Mouse (Mus musculus) brain, embryonic 14.5 days (tissue): Measurements from ENCODE around the gene Antxr2. TPM values are rescaled to one million over a fixed set of nuclear protein-coding genes. Genes with fewer than 3 reads are reported as not detected.

Source experiments
- DNase-seq: peaks from one replicate; pipeline ENCODE4 v3.0.0-alpha.2; 2011; ENCODE audit warnings: low read depth
- CTCF ChIP-seq: fragments of 200-500 bp; IDR thresholded peaks from 2 replicates; pipeline ENCODE4 v1.5.1; 2012; ENCODE audit warnings: inconsistent platforms, mild to moderate bottlenecking, moderate library complexity, borderline replicate concordance; ENCODE audit not compliant: insufficient read depth, insufficient read length; ENCODE audit errors: extremely low read depth
- POLR2A ChIP-seq: fragments of 200-500 bp; IDR thresholded peaks from 2 replicates; pipeline ENCODE4 v1.6.1; 2012; ENCODE audit warnings: mild to moderate bottlenecking, inconsistent platforms, borderline replicate concordance; ENCODE audit not compliant: poor library complexity, insufficient read depth, insufficient read length, severe bottlenecking; ENCODE audit errors: extremely low read depth
- polyA plus RNA-seq: library from polyadenylated mRNA; depleted of rRNA; stranded (reverse); fragments of >200 nt; gene quantifications from 2 replicates; pipeline ENCODE4 v1.2.3, GENCODE M21; 2012; rRNA removed

Antxr2 gene
- polyA plus RNA-seq: 2.4 TPM in 2 replicates

DNA sequence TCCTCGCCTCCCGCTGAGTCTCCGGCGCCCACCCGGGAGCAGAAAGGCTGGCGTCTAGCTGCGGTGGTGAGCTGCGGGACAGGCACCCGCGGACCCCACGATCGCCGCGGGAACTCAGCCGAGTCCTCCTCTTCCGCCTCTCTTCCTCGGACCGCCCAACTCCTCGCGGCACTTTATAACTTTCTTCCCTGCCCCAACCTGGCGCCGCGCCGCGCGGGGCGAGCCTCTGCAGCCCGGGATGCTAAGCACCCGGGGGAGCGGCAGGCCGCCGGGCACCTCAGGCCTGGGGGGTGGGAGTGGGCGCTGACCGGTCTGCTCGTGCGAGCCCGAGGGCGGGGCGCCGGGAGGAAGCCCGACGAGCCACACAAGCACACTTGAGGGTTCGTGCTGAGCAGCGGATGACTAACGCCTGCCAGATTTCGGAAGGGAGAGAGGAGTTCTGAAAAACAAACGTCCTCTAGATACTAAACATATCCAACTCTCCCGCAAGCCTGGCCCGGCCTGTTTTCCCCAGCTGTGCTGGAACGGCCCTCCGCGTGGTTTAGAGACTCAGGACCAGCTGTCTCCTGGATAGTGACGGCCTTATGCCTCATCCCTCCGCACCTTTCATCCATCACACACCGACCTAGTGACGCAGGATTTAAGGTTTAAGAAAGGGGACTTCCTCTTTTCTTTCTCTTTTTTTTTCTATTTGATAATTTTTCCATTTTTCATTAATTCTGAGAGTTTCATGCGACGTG is at the start of gene Antxr2:
TSS of gene Antxr2 (minus strand) at position 142 of the 740 bp plus-strand sequence.
- TF ChIP-seq POLR2A (no peak), CTCF (no peak)

DNA sequence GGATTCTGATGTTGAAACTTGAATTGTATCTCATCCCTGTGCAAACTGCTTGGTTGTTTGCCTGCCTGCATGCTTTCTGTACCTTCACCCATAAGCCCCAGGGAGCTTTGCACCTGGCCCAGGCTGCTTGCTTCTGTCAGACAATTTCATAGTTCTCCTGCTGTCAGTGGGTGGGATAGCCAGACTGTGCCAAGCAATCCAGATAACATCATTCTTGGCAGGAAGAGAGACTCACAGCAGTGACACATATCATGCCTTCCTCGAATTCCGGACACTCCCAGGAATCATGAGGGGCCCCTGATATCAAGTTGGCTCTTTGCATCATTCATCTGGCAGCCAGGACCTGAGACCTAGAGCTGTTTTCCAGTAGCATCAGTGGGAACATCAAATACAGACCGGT is 45.8 kb upstream of the Antxr2 start:
- DNase-seq: peak; percentile 23

More for the DNA sequence above, at the start of gene Antxr2:
- peak; percentile 65 for DNase-seq

DNA sequence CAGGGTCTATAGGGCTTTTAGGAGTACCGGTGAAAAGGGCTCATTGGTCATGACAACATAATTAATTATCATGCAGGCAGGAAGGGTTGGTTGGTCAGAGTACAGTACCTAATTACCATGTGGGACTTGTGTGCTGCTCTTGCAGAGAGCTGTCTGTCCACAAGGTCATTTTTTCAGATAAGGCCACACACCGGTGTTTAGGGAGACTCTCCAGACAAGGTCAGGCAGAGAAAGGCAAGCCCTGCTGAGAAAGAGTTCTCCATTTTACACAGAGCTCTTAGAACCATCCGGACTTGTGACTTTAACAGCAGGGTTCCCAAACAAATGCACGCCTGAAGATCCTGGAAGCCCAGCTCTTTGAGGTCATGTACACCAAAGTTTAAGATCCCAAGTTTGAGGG is 38.3 kb upstream of the Antxr2 start:
- no peak for DNase-seq
- TF ChIP-seq CTCF (no peak), POLR2A (no peak)

More for the DNA sequence above, 45.8 kb upstream of the Antxr2 start:
- TF ChIP-seq CTCF (no peak), POLR2A (no peak)

- no peak for TF ChIP-seq CTCF
- TF ChIP-seq POLR2A: no peak
- no peak for DNase-seq
Measured at GRCm38 (mm10) chr5:98055275-98055674, 24.4 kb upstream of the Antxr2 start.

GRCm38 (mm10) chr5:98054834-98055233 is 24.0 kb upstream of the Antxr2 start:
- DNase-seq: no peak
- TF ChIP-seq POLR2A (no peak), CTCF (no peak)

- no peak for TF ChIP-seq CTCF
- no peak for TF ChIP-seq POLR2A
- no peak for DNase-seq
Measured at GRCm38 (mm10) chr5:98034928-98035327, 4.1 kb upstream of the Antxr2 start.

DNA sequence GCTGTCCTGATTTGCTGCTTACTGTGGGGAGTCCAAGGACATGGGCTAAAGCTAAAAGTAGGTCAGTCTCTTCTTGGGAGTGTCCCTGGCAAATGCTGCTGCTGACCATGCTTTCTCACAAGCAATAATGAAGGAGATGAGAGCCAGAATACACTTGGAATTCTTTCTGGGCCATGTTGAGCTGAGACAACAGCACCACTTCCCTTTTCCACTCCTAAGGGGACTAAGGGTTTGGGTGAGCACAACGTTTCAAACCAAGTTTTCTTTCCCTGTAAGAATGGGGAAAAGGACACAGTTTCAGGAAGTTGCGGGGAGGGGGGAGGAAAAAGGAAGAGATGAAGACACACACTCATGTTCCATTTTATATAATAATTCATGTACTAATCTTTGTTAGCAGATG is 3.4 kb upstream of the Antxr2 start:
- TF ChIP-seq POLR2A (no peak), CTCF (no peak)
- no peak for DNase-seq

GRCm38 (mm10) chr5:98032803-98033420 is 2.1 kb upstream of the Antxr2 start:
- no peak for TF ChIP-seq CTCF
- TF ChIP-seq POLR2A: no peak
- no peak for DNase-seq

DNA sequence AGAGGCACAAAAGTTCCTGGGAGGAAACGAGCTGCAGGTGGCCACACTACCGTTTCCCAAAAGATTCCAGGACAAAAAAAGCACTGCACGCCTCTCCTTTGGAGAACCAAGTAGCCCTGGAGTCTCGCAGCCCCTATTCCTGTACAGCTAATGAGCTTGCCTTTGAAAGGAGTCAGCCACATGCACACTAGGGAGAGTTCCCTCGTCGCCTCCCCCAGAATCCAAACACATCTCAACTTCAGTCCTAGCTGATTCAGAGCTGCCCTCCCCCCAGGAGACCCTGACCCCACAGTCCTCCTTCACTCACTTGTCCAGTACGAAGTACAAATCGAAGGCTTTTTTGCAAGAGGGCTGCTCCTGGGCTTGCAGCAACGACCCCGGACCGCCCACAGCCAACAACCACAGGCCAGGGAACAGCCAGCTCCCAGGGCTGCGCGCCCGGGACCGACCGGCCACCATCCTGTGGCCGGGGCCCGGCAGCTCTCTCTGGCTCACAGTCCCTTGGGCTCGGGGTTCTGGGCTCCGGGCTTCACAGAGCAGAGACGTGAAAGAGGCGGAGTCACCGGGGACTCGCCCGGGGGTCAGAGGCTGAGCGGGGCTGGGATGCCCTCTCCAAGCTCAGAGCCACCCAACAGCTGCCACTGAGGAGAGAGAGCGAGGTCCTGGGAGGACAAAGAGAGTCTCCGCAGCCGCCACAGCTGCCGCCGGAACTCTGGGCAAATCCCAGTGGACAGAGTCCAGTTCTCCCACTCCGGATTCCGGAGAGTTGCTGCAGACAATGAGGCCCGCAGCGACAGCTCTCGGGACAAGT is 547 bp downstream of the Antxr2 start:
- peak; percentile 76 for DNase-seq
- TF ChIP-seq CTCF (no peak), POLR2A (no peak)

- no peak for TF ChIP-seq POLR2A
- no peak for TF ChIP-seq CTCF
- no peak for DNase-seq
Measured at GRCm38 (mm10) chr5:98027688-98028389, 3.0 kb downstream of the Antxr2 start.

- DNase-seq: peak; percentile 59
- TF ChIP-seq CTCF: no peak
- TF ChIP-seq POLR2A: no peak
Measured at GRCm38 (mm10) chr5:98025921-98026320, 4.9 kb downstream of the Antxr2 start.
